Mouse (Mus musculus): ENCODE data around the gene Mybpc2.

Mybpc2 gene

DNA sequence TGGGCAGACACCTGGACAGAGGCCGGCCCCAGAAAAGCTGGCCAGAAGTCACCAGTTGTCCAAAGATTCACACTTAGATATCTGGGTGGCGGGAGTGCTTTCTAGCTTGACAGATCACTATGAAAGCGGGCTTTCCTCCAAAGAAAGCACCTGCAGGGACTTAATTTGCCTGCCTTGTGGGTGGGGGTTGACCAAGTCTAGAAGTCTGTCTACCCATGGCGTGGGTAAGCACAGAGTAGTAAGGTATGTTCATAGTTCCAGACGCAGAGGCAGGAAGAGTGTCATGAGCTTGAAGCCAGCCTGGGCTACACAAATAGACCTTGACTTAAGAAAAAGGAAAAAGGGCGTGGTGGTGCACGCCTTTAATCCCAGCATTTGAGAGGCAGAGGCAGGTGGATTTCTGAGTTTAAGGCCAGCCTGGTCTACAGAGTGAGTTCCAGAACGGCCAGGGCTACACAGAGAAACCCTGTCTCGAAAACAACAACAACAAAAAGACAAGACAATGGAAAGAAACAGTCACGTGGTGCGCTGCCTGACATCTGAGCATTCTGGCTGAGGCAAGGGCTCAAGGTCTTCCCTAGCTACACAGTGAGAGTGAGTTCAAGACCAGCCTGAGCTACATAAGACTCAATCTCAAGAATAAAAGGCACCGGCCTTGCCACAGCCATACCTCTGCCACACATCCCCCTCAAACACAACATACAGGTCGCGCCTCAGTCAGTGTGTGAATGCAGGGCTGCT is 2.1 kb upstream of the Mybpc2 start:
- 94% methylated on average over 14 of the region's 14 CpGs for WGBS

DNA sequence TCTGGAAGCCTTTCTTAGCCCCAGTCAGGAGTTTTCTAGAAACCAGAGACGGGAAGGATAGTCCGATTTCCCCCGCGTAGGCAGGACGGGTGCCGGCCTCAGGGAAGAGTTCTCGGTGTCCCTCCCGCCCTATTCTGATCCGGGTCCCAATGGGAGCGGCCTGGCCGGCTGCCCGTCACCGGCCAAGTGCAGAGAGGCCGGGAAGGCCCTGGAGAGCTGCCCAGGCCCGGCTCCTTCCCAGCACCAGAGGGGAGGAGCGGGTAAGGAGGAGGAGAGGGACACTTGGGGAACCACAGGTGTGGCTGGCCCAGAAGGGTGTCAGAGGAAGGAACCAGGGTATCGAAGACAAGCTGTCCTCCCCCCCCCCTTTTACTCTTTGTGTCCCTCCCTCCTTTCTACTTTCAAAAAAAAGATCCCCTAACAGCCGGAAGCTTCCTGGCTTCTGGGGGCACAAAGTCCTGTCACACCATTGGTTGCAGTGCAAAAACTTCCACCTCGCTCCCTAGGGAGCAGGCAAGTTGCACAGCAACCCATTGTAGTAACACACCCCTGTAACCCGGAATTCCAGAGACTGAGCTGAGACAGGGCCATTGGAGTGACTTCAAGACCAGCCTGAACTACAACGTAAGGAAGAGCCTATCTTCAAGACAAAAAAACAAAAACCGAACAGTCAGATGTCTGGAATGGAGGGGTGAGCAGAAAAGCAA is 823 bp upstream of the Mybpc2 start:
- 19% methylated on average over 22 of the region's 22 CpGs for WGBS

GRCm38 (mm10) chr7:44523056-44523455 is 1.4 kb downstream of the Mybpc2 start:
- WGBS = 88% methylated on average over 2 of the region's 2 CpGs

- WGBS = 10% methylated on average over 20 of the region's 20 CpGs
These were observed 2.7 kb downstream of the Mybpc2 start for GRCm38 (mm10) chr7:44521710-44522109.

- 82% methylated on average over 3 of the region's 3 CpGs for WGBS
These were observed 3.5 kb downstream of the Mybpc2 start for GRCm38 (mm10) chr7:44520990-44521389.

DNA sequence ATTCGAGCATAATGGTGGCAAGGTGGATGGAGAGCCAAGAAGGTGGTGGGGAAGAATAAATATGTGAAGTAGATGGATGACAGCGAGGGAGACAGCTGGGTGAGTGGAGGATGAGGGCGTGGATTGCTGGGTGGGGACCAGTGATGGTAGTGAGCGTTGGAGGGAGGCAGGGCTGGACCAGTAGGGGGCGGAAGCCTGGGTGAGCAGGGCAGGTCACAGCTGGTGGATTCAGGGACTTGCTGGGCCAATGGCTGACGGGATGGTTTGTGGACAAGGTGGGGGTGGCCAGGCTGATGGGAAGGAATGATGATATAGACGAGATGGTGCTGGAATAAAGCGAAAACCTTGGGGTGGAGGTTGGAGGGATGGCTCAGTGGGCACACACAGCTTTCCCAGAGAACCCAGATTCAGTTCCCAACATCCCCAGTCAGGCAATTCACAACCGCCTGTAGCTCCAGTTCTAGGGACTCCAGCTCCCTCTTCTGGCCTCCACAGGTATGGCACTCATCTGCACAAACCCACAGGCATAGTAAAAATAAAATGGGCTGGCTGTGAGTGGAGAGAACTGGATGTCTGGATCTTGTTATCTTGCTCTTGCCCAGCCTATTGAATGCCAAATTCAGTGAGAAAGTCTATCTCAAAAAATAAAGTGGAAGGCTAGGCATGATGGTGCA is 5.1 kb downstream of the Mybpc2 start:
- 72% methylated on average over 9 of the region's 9 CpGs for WGBS

DNA sequence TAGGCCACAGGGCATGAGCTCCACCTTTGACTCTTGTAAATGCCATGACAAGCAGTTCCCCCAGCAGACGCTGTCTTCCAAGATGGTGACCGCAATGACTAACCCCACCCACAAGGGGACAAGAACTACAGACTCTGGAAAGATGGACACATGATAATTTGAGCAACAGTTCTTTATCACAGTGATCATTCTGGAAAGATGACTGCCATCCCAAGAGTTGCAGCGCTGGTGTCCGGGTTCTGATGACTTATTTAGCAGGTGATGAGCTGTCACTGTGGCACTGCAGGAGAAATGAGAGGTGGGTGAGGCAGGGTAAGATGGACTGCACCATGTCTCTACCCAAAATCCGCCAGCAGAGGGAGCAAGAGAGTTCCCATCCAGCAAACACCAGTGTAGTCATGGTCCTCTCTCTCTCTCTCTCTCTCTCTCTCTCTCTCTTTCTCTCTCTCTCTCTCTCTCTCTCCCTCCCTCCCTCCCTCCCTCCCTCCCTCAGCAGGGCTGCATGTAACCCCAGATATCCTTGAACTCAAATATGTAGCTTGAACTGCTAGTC is 22.8 kb downstream of the Mybpc2 start:
- 31% methylated on average over 5 of the region's 5 CpGs for WGBS

DNA sequence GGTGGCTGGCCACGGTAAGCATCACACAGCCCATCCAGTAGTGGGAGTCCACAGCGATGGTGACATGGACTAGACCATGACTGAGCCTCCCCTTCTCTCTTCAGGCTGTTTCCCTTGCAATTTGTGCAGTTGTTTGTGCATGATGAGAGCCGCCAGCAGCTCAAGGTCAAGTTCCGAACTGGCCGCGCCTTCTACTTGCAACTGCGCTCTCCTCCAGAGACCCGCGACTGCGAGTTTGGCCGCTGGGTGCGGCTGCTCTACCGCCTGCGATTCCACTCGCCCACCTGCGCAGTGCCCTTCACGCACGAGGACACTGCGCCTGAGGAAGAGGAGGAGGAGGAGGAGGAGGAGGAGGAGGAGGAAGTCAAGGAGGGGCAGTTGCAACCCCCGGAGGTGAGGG is 24.4 kb downstream of the Mybpc2 start:
- WGBS = 62% methylated on average over 20 of the region's 20 CpGs

GRCm38 (mm10) chr7:44498922-44499321 is 25.5 kb downstream of the Mybpc2 start:
- 69% methylated on average over 1 of the region's 1 CpGs for WGBS

DNA sequence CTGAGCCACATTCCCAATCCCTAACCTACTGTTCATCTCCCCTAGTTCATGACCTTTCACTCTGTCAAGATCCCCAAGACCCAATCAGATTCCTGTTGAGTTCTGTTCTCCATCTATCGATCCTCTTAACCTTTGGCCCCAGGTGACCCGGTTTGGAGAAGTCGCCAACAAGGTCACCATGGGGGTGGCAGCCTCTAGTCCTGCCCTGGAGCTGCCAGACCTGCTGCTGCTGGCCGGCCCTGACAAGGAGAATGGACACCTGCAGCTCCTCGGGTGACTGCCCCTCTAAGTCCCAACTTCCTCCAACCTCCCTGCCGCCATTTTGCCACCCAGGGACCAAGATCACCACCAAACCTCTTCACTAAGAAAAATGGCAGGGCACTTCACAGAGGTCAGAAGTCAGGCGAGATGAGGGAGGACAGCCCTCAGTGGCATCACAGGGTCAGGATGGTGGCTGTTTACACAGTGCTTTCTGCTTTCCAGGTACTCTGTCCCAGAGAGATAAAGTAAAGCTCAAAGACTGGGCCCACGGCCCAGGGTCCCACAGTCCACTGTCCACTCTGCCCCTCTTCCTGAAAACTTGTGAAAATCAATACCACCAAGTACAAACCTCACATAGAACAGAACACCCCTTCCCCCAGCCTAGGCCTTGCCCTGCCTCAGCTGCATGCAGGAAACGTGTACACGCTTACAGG is 26.9 kb downstream of the Mybpc2 start:
- WGBS = 88% methylated on average over 10 of the region's 10 CpGs

DNA sequence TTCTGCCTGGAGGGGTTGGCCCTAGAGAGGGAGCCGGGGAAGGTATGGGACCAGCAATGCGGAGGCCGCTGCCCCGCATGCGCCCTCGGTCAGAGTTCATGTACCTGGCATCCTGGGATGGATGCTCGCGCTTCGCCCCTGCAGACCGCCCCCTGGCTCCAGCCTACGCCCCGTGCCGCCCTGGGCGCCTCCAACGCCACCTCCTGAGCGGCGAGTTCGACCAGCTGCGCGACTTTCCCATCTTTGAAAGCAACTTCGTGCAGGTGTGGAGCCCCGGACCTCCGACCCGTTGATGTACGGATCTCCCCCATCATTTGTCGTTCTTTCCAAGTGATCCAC is 27.7 kb downstream of the Mybpc2 start:
- 2% methylated on average over 26 of the region's 26 CpGs for WGBS

DNA sequence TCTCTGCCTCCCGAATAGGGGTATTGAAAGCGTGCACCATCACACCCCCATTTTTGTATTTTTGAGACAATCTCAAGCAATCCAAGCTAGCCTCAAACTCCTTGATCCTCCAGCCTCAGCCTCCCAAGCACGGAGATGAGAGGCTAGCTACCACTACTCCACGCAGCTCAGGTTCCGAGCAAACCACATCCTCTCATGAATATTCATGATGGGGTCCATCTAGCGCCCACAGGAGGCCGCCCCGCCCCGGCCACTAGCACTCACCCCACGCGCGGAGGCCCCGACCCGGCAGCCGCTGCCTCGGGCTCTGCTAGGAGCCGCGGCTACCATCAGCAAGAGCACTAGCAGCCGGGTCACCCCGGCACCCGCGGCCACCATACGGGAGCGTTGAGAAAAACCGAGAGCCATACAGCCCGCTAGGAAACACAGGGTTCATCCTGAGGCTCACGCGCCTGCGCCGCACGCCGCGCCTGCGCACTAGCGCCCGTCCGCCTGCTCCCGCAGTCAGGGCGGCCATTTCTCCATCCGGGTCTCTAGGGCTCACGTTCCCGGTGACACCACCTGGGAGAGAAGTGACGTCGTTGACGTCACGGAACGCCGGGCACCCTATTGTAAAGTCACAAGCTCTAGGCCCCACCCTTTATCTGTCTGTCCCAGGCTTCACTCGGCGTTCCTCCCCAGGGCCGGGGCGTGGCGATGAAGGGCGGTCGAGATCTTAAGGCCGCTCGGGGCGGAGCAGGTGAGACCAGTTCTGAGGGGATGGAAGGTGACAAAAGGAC is 28.3 kb downstream of the Mybpc2 start, which contains the start of the genes Emc10 and Fam71e1:
Emc10 (minus strand) TSS at position 538 of the 779 bp plus-strand sequence.
Fam71e1 (plus strand) TSS at position 590 of the 779 bp plus-strand sequence.
- under 1% methylated on average over 58 of the region's 58 CpGs for WGBS

DNA sequence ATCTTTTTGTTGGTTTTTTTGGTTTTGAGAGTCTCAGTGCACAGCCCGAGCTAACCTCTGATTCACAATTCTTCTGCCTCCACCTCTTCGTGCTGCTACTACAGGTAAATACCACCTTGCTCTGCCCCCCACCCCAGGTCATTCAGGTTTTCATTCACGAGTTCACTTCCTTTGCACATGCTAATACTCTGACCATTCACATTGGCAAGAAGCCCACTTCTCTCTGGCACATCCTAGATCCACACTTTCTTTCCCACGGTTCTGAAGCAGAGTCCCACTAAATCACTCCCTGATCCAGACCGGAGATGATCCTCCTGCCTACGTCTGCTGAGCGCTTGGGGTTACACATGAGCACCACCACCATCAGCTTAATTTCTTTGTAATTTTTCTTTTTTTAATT is 29.4 kb downstream of the Mybpc2 start:
- WGBS = 52% methylated on average over 7 of the region's 7 CpGs

DNA sequence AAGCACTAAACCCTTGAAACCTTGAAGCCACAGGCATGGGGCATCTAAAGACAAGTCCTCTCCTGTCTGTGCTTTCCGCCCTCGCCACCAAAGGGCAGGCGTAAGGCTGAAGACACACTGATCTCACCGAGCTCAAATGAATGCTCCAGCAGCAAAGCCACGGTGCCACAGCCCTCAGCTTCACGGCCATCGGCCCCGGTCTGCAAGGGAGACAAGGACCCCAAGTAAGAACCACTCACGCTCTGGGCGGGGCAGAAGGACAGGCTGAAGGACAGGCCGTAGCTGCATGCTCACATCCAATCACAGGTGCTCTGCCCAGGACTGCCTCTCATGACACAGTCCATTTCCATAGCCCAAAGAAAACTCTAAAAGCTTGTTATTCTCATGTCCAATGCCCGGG is 29.8 kb downstream of the Mybpc2 start:
- WGBS = 86% methylated on average over 12 of the region's 12 CpGs

DNA sequence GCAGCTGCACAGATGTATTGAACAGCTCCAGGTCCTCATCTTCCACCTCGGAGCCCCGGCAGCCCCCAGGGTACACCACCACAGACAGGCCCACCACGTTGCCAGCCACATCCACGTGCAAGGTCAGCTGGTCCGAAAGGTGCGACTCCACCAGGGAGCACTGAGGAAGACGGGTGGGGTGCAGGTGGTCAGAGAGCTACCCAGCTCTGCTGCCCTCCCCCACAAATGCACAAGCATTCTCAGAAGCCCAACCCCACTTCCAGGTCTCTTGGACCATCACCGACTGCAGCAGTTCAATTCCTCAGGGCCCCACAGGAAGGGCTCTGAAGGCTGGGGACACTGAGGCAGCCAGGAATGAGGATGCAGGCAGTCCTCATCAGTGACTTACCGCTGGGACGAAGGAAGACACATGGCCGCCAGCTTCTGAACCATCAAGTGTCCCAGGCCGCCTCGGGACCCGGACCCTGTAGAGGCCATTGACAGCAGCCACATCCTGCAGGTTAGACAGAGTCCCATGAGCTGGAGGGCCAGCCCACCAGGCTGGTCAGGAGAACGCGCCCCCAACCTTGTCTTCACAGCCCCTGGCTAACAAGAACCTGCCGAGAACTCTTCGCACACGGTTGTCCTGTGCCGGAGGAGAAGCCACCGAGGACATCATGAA is 32.2 kb downstream of the Mybpc2 start:
- WGBS = 95% methylated on average over 21 of the region's 21 CpGs

DNA sequence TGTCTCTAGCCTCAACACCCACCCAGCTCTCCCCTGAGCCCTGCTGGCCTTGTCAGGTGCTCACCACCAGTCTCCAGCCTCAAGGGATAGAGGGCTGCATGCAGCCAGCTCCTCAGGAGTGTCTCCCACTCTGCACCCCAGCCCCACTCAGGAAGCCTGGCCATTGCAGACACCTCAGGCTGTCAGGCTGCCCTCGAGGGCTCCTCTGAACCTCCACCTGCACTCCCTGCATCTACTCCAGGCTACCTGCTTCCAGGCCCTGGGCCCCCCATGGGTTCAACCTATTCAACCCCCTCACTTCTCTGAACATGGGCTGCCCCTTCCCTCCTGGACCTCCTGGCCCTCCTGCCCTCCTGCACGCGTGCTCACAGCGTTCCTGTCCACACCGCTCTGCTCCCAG is 33.1 kb downstream of the Mybpc2 start:
- WGBS = 95% methylated on average over 5 of the region's 5 CpGs

GRCm38 (mm10) chr7:44490281-44490680 is 34.2 kb downstream of the Mybpc2 start:
- WGBS = 79% methylated on average over 4 of the region's 4 CpGs

DNA sequence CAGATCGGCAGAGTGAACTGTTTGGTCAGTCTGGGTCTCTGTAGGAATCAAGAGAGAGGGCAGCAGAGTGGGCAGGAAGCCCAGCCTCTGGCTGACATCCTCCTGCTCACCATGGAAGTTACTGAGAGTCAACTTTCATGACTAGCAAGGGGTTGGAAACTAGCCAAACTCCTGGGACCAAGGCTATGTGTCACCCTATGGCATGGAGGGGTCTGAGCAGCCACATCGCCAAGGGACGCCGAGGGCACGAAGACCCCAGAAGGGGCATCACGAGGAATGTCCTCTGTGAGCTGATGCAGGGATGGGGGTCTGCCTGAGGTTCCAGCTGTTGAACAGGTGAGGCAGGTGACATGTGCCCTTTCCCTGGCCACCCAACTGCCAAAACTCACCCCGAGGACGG is 35.9 kb downstream of the Mybpc2 start:
- WGBS = 82% methylated on average over 8 of the region's 8 CpGs

DNA sequence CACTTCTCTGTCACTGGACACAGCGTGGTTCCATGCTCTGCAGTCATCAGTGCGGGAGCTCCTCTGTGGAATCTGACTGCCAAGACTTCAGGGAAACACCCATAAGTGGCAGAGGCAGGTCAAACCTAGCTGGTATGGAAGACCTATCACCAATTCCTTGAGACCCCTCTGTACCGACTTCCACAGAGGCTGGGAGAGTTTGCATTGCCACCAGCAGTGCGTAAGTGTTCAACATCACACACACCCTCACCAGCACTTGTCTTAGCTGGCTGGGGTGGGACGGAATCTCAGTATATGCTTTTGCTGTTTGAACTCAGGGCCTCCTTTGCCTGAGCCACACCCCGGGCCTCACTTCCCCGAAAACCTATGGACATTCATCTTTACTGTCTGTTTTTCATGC is 36.5 kb downstream of the Mybpc2 start:
- WGBS = 87% methylated on average over 7 of the region's 7 CpGs

GRCm38 (mm10) chr7:44486927-44487575 is 37.4 kb downstream of the Mybpc2 start:
- 45% methylated on average over 13 of the region's 13 CpGs for WGBS

All from cerebral cortex, adult 2 months (tissue).